Mouse (Mus musculus): Measurements from ENCODE around the gene Olfr1261. TPM values are rescaled to one million over a fixed set of nuclear protein-coding genes. Genes with fewer than 3 reads are reported as not detected.
A peak's percentile ranks its signal among the peaks of the same experiment; 100 is the strongest.

Olfr1261 gene
- not detected in 2 replicates for polyA plus RNA-seq (2015; fragmentation: Nextera tagmentation; extraction: Ambion mirVana)

- H3K36me3 ChIP-seq (ENCODE audit: insufficient read depth, low read length), result no peaks in the 10 kb centered on the region
- no peak within 1 kb of the TSS for H3K27ac ChIP-seq
- H3K4me2 ChIP-seq (ENCODE audit: low read length), result no peak within 1 kb of the TSS
- no peak for ATAC-seq (replicated peaks; ENCODE audit: low FRiP score, low read depth)
- H3K27me3 ChIP-seq (ENCODE audit: insufficient read depth, low read length), result no peaks in the 10 kb centered on the region
- no peak for DNase-seq (ENCODE audit: low spot score)
- no peak within 1 kb of the TSS for H3K4me3 ChIP-seq (replicated peaks; ENCODE audit: low read depth, low read length)
- no peaks in the 10 kb centered on the region for H3K9me3 ChIP-seq (replicated peaks; ENCODE audit: low read length)
- TF ChIP-seq CTCF (IDR thresholded peaks at IDR 0.05; ENCODE audit: low read depth), result no peak
- no peaks in the 10 kb centered on the region for H3K4me1 ChIP-seq (replicated peaks; ENCODE audit: insufficient read depth, low read length)
- no peak within 1 kb of the TSS for H3K9ac ChIP-seq (ENCODE audit: low read depth, low read length)
These were observed at the start of gene Olfr1261 for GRCm38 (mm10) chr2:89990921-89991320. TSS of gene Olfr1261 (plus strand) at chr2:89991221.

- no peak for DNase-seq (ENCODE audit: low spot score)
- no peaks in the 10 kb centered on the region for H3K4me1 ChIP-seq (replicated peaks; ENCODE audit: insufficient read depth, low read length)
- 83% methylated on average over 5 of the region's 5 CpGs for WGBS
- TF ChIP-seq CTCF (IDR thresholded peaks at IDR 0.05; ENCODE audit: low read depth), result no peak
- no peak within 1 kb of the TSS for H3K4me2 ChIP-seq (ENCODE audit: low read length)
- no peak within 1 kb of the TSS for H3K4me3 ChIP-seq (replicated peaks; ENCODE audit: low read depth, low read length)
- no peak for ATAC-seq (replicated peaks; ENCODE audit: low FRiP score, low read depth)
- no peak within 1 kb of the TSS for H3K9ac ChIP-seq (ENCODE audit: low read depth, low read length)
- H3K27me3 ChIP-seq (ENCODE audit: insufficient read depth, low read length), result no peaks in the 10 kb centered on the region
- H3K27ac ChIP-seq, result no peak within 1 kb of the TSS
- H3K36me3 ChIP-seq (ENCODE audit: insufficient read depth, low read length), result no peaks in the 10 kb centered on the region
- H3K9me3 ChIP-seq (replicated peaks; ENCODE audit: low read length), result no peaks in the 10 kb centered on the region
These were observed 42.5 kb upstream of the Olfr1261 start, which contains the start of gene Olfr1259 for GRCm38 (mm10) chr2:89948564-89948963. TSS of gene Olfr1259 (minus strand) at chr2:89948664.

GRCm38 (mm10) chr2:89974184-89974583 lies 16.8 kb upstream of the Olfr1261 start, which contains the start of gene Olfr1260:
TSS of gene Olfr1260 (plus strand) at chr2:89974340.
- TF ChIP-seq CTCF (IDR thresholded peaks at IDR 0.05; ENCODE audit: low read depth), result no peak
- Histone ChIP-seq H3K9ac (ENCODE audit: low read depth, low read length) (no peak within 1 kb of the TSS), H3K4me1 (replicated peaks; ENCODE audit: insufficient read depth, low read length) (no peaks in the 10 kb centered on the region), H3K36me3 (ENCODE audit: insufficient read depth, low read length) (no peaks in the 10 kb centered on the region), H3K4me2 (ENCODE audit: low read length) (no peak within 1 kb of the TSS), H3K9me3 (replicated peaks; ENCODE audit: low read length) (no peaks in the 10 kb centered on the region), H3K27me3 (ENCODE audit: insufficient read depth, low read length) (no peaks in the 10 kb centered on the region), H3K27ac (no peak within 1 kb of the TSS), H3K4me3 (replicated peaks; ENCODE audit: low read depth, low read length) (no peak within 1 kb of the TSS)
- 3% methylated on average over 2 of the region's 2 CpGs for WGBS
- DNase-seq (ENCODE audit: low spot score), result peak; percentile 29
- no peak for ATAC-seq (replicated peaks; ENCODE audit: low FRiP score, low read depth)

GRCm38 (mm10) chr2:89977709-89978108 lies 13.3 kb upstream of the Olfr1261 start:
- 86% methylated on average over 2 of the region's 2 CpGs for WGBS
- DNase-seq (ENCODE audit: low spot score) (no peak), ATAC-seq (replicated peaks; ENCODE audit: low FRiP score, low read depth) (no peak)
- Histone ChIP-seq H3K4me1 (replicated peaks; ENCODE audit: insufficient read depth, low read length) (no peaks in the 10 kb centered on the region), H3K4me3 (replicated peaks; ENCODE audit: low read depth, low read length) (no peak overlapping the region), H3K9me3 (replicated peaks; ENCODE audit: low read length) (no peaks in the 10 kb centered on the region), H3K36me3 (ENCODE audit: insufficient read depth, low read length) (no peaks in the 10 kb centered on the region), H3K27ac (no peak overlapping the region), H3K27me3 (ENCODE audit: insufficient read depth, low read length) (no peaks in the 10 kb centered on the region), H3K4me2 (ENCODE audit: low read length) (no peak overlapping the region), H3K9ac (ENCODE audit: low read depth, low read length) (no peak overlapping the region)
- TF ChIP-seq CTCF (IDR thresholded peaks at IDR 0.05; ENCODE audit: low read depth), result no peak

GRCm38 (mm10) chr2:89999845-90000244 lies 8.8 kb downstream of the Olfr1261 start, which contains the start of gene Olfr1262:
TSS of gene Olfr1262 (plus strand) at chr2:90000145.
- DNase-seq (ENCODE audit: low spot score), result no peak
- no peak within 1 kb of the TSS for H3K4me2 ChIP-seq (ENCODE audit: low read length)
- no peak for ATAC-seq (replicated peaks; ENCODE audit: low FRiP score, low read depth)
- H3K4me1 ChIP-seq (replicated peaks; ENCODE audit: insufficient read depth, low read length), result no peaks in the 10 kb centered on the region
- no peak within 1 kb of the TSS for H3K4me3 ChIP-seq (replicated peaks; ENCODE audit: low read depth, low read length)
- no peak within 1 kb of the TSS for H3K27ac ChIP-seq
- no peaks in the 10 kb centered on the region for H3K9me3 ChIP-seq (replicated peaks; ENCODE audit: low read length)
- H3K36me3 ChIP-seq (ENCODE audit: insufficient read depth, low read length), result no peaks in the 10 kb centered on the region
- no peak within 1 kb of the TSS for H3K9ac ChIP-seq (ENCODE audit: low read depth, low read length)
- H3K27me3 ChIP-seq (ENCODE audit: insufficient read depth, low read length), result no peaks in the 10 kb centered on the region
- no peak for TF ChIP-seq CTCF (IDR thresholded peaks at IDR 0.05; ENCODE audit: low read depth)

GRCm38 (mm10) chr2:90011831-90012230 lies 20.8 kb downstream of the Olfr1261 start, which contains the start of gene Olfr1263:
TSS of gene Olfr1263 (plus strand) at chr2:90012131.
- H3K27ac ChIP-seq, result no peak within 1 kb of the TSS
- TF ChIP-seq CTCF (IDR thresholded peaks at IDR 0.05; ENCODE audit: low read depth), result no peak
- H3K27me3 ChIP-seq (ENCODE audit: insufficient read depth, low read length), result no peaks in the 10 kb centered on the region
- H3K4me2 ChIP-seq (ENCODE audit: low read length), result no peak within 1 kb of the TSS
- H3K4me3 ChIP-seq (replicated peaks; ENCODE audit: low read depth, low read length), result no peak within 1 kb of the TSS
- no peaks in the 10 kb centered on the region for H3K9me3 ChIP-seq (replicated peaks; ENCODE audit: low read length)
- DNase-seq (ENCODE audit: low spot score), result no peak
- WGBS, result 78% methylated on average over 2 of the region's 2 CpGs
- H3K4me1 ChIP-seq (replicated peaks; ENCODE audit: insufficient read depth, low read length), result no peaks in the 10 kb centered on the region
- ATAC-seq (replicated peaks; ENCODE audit: low FRiP score, low read depth), result no peak
- H3K36me3 ChIP-seq (ENCODE audit: insufficient read depth, low read length), result no peaks in the 10 kb centered on the region
- no peak within 1 kb of the TSS for H3K9ac ChIP-seq (ENCODE audit: low read depth, low read length)

- 61% methylated on average over 2 of the region's 2 CpGs for WGBS
- no peak for TF ChIP-seq CTCF (IDR thresholded peaks at IDR 0.05; ENCODE audit: low read depth)
These were observed 34.5 kb downstream of the Olfr1261 start, which contains the start of gene Olfr1264 for GRCm38 (mm10) chr2:90025477-90025876. TSS of gene Olfr1264 (minus strand) at chr2:90025577.

More at GRCm38 (mm10) chr2:90025477-90025876, 34.5 kb downstream of the Olfr1261 start, which contains the start of gene Olfr1264:
- Histone ChIP-seq H3K4me2 (ENCODE audit: low read length) (no peak within 1 kb of the TSS), H3K27me3 (ENCODE audit: insufficient read depth, low read length) (no peaks in the 10 kb centered on the region), H3K27ac (no peak within 1 kb of the TSS), H3K9me3 (replicated peaks; ENCODE audit: low read length) (no peaks in the 10 kb centered on the region), H3K9ac (ENCODE audit: low read depth, low read length) (no peak within 1 kb of the TSS), H3K36me3 (ENCODE audit: insufficient read depth, low read length) (no peaks in the 10 kb centered on the region), H3K4me3 (replicated peaks; ENCODE audit: low read depth, low read length) (no peak within 1 kb of the TSS), H3K4me1 (replicated peaks; ENCODE audit: insufficient read depth, low read length) (no peaks in the 10 kb centered on the region)
- ATAC-seq (replicated peaks; ENCODE audit: low FRiP score, low read depth), result no peak
- no peak for DNase-seq (ENCODE audit: low spot score)

Data from kidney, postnatal 0 days (tissue).